Mouse (Mus musculus) myocyte (in vitro differentiated cells): ENCODE results near the gene Prkcg. TPM values are rescaled to one million over a fixed set of nuclear protein-coding genes. Genes with fewer than 3 reads are reported as not detected.

Source experiments
- H3K27me3 ChIP-seq: one replicate; pipeline ENCODE4 v1.6.1; 2011; ENCODE audit not compliant: control insufficient read depth, insufficient read depth, insufficient read length
- H3K36me3 ChIP-seq: one replicate; pipeline ENCODE4 v1.6.1; 2011; ENCODE audit not compliant: control insufficient read depth, insufficient read depth
- H3K4me2 ChIP-seq: one replicate; pipeline ENCODE4 v1.6.1; 2011; ENCODE audit warnings: low read depth, control low read depth
- H3K4me3 ChIP-seq: one replicate; pipeline ENCODE4 v1.5.1; 2011; ENCODE audit warnings: mild to moderate bottlenecking, control low read depth, moderate library complexity
- H3K79me2 ChIP-seq: one replicate; pipeline ENCODE4 v1.6.1; 2011; ENCODE audit not compliant: control insufficient read depth, insufficient read depth
- H3ac ChIP-seq: one replicate; pipeline ENCODE4 v1.6.1; 2011; ENCODE audit not compliant: control insufficient read depth, insufficient read length
- CEBPB ChIP-seq: IDR thresholded peaks from 2 replicates; pipeline ENCODE4 v1.6.1; 2011; ENCODE audit warnings: mild to moderate bottlenecking, moderate library complexity; ENCODE audit not compliant: poor library complexity, insufficient read depth, severe bottlenecking
- E2F4 ChIP-seq: IDR thresholded peaks from one replicate; pipeline ENCODE4 v1.6.1; 2011; ENCODE audit warnings: mild to moderate bottlenecking, control low read depth, moderate library complexity; ENCODE audit not compliant: insufficient read depth
- MAX ChIP-seq: IDR thresholded peaks from one replicate; pipeline ENCODE4 v1.6.1; 2011; ENCODE audit warnings: low read depth, mild to moderate bottlenecking, control low read depth
- MYOD1 ChIP-seq, 3 experiments: IDR thresholded peaks; one replicate each; pipeline ENCODE4 v1.6.1; 2011; ENCODE audit warnings: control low read depth in 2 of 3, low read depth in 2 of 3, mild to moderate bottlenecking in 2 of 3, moderate library complexity in 1 of 3; ENCODE audit not compliant: insufficient read length in 2 of 3, control insufficient read depth in 1 of 3
- MYOG ChIP-seq, 3 experiments: IDR thresholded peaks; one replicate each; pipeline ENCODE4 v1.6.1; 2011; ENCODE audit warnings: control low read depth in 2 of 3, low read depth in 2 of 3, mild to moderate bottlenecking in 2 of 3; ENCODE audit not compliant: insufficient read length in 2 of 3, control insufficient read depth in 1 of 3, insufficient read depth in 1 of 3
- POLR2A ChIP-seq: IDR thresholded peaks from one replicate; pipeline ENCODE4 v1.6.1; 2011; ENCODE audit warnings: low read depth, mild to moderate bottlenecking, control low read depth, moderate library complexity; ENCODE audit not compliant: insufficient read length
- POLR2AphosphoS2 ChIP-seq: IDR thresholded peaks from one replicate; pipeline ENCODE4 v1.6.1; 2011; ENCODE audit warnings: low read depth, control low read depth; ENCODE audit not compliant: insufficient read length
- REST ChIP-seq: IDR thresholded peaks from one replicate; pipeline ENCODE4 v1.6.1; 2011; ENCODE audit warnings: mild to moderate bottlenecking, control low read depth, moderate library complexity; ENCODE audit not compliant: insufficient read depth, insufficient read length
- SRF ChIP-seq: IDR thresholded peaks from one replicate; pipeline ENCODE4 v1.6.1; 2011; ENCODE audit warnings: low read depth; ENCODE audit not compliant: control insufficient read depth, insufficient read length
- TCF12 ChIP-seq: IDR thresholded peaks from one replicate; pipeline ENCODE4 v1.6.1; 2011; ENCODE audit warnings: mild to moderate bottlenecking, control low read depth; ENCODE audit not compliant: poor library complexity, insufficient read depth, severe bottlenecking
- TCF3 ChIP-seq: IDR thresholded peaks from one replicate; pipeline ENCODE4 v1.6.1; 2011; ENCODE audit warnings: low read depth, control low read depth; ENCODE audit not compliant: insufficient read length
- USF1 ChIP-seq: IDR thresholded peaks from one replicate; pipeline ENCODE4 v1.6.1; 2011; ENCODE audit warnings: low read depth, mild to moderate bottlenecking, control low read depth, moderate library complexity
- polyA plus RNA-seq: library from polyadenylated mRNA; unstranded; fragments of >200 nt; fragmentation: generic; extraction: Trizol; gene quantifications from one replicate; pipeline ENCODE4 v1.2.1, GENCODE M21; 2012; ENCODE audit warnings: missing spikeins

Prkcg gene
- polyA plus RNA-seq, 1 experiment, result 0.50 TPM

GRCm38 (mm10) chr7:3294794-3295193 lies 5.8 kb downstream of the Prkcg start:
- Histone ChIP-seq H3K79me2 (peaks cover 60% of the 10 kb centered on the region), H3ac (no peak overlapping the region), H3K27me3 (no peaks in the 10 kb centered on the region), H3K4me2 (peak overlapping the region; percentile 28), H3K4me3 (no peak overlapping the region), H3K36me3 (peaks cover 58% of the 10 kb centered on the region)
- TF ChIP-seq TCF12, result no peak
- no peak for TF ChIP-seq POLR2A
- no peak for TF ChIP-seq MYOD1 (IDR thresholded peaks at IDR 0.05; ENCODE audit: control insufficient read depth in 1 of 3, insufficient read length in 2 of 3, low read depth in 2 of 3)
- TF ChIP-seq MAX, result no peak
- no peak for TF ChIP-seq CEBPB
- TF ChIP-seq USF1, result no peak
- TF ChIP-seq REST, result no peak
- TF ChIP-seq MYOG (IDR thresholded peaks at IDR 0.05; ENCODE audit: control insufficient read depth in 1 of 3, insufficient read depth in 1 of 3, insufficient read length in 2 of 3, low read depth in 2 of 3), result no peak
- no peak for TF ChIP-seq POLR2AphosphoS2
- TF ChIP-seq E2F4, result no peak
- TF ChIP-seq SRF, result no peak
- no peak for TF ChIP-seq TCF3

- peak overlapping the region; percentile 28 for H3K4me2 ChIP-seq
- TF ChIP-seq MYOG (IDR thresholded peaks at IDR 0.05; ENCODE audit: control insufficient read depth in 1 of 3, insufficient read depth in 1 of 3, insufficient read length in 2 of 3, low read depth in 2 of 3), result no peak
- no peak for TF ChIP-seq SRF
- TF ChIP-seq TCF3, result no peak
- TF ChIP-seq POLR2AphosphoS2, result no peak
- no peak for TF ChIP-seq CEBPB
- no peak for TF ChIP-seq REST
- TF ChIP-seq E2F4, result no peak
- no peak for TF ChIP-seq MAX
- no peak for TF ChIP-seq POLR2A
- no peak for TF ChIP-seq USF1
- TF ChIP-seq TCF12, result no peak
- no peak for TF ChIP-seq MYOD1 (IDR thresholded peaks at IDR 0.05; ENCODE audit: control insufficient read depth in 1 of 3, insufficient read length in 2 of 3, low read depth in 2 of 3)
Measured at GRCm38 (mm10) chr7:3295321-3296110, 6.5 kb downstream of the Prkcg start.

GRCm38 (mm10) chr7:3296711-3297110 lies 7.7 kb downstream of the Prkcg start:
- Histone ChIP-seq H3K27me3 (no peaks in the 10 kb centered on the region), H3K4me3 (no peak overlapping the region), H3K79me2 (peaks cover 56% of the 10 kb centered on the region), H3K4me2 (no peak overlapping the region), H3ac (no peak overlapping the region), H3K36me3 (peaks cover 62% of the 10 kb centered on the region)
- TF ChIP-seq CEBPB (no peak), POLR2A (no peak), TCF12 (no peak), SRF (no peak), TCF3 (no peak), MAX (no peak), USF1 (no peak), REST (no peak), E2F4 (no peak), MYOG (IDR thresholded peaks at IDR 0.05; ENCODE audit: control insufficient read depth in 1 of 3, insufficient read depth in 1 of 3, insufficient read length in 2 of 3, low read depth in 2 of 3) (no peak)

More at GRCm38 (mm10) chr7:3295321-3296110, 6.5 kb downstream of the Prkcg start:
- Histone ChIP-seq H3K27me3 (no peaks in the 10 kb centered on the region), H3K36me3 (peaks cover 62% of the 10 kb centered on the region), H3K4me3 (no peak overlapping the region), H3K79me2 (peaks cover 60% of the 10 kb centered on the region), H3ac (no peak overlapping the region)

GRCm38 (mm10) chr7:3299941-3300617 lies 11.1 kb downstream of the Prkcg start:
- Histone ChIP-seq H3K27me3 (no peaks in the 10 kb centered on the region), H3K36me3 (peaks cover 45% of the 10 kb centered on the region), H3ac (no peak overlapping the region), H3K79me2 (peaks cover 28% of the 10 kb centered on the region), H3K4me2 (no peak overlapping the region), H3K4me3 (no peak overlapping the region)
- no peak for TF ChIP-seq POLR2A
- peak; percentile 37 for TF ChIP-seq POLR2AphosphoS2
